Mouse (Mus musculus) neutrophil, adult 59 days (primary cell): ENCODE data around the gene Crygs. TPM values are rescaled to one million over a fixed set of nuclear protein-coding genes. Genes with fewer than 3 reads are reported as not detected.

Source experiments
- total RNA-seq, 2 experiments: library from RNA; stranded (reverse); gene quantifications; 1 replicate in 1 of 2; 2 replicates in 1 of 2; pipeline ENCODE4 v1.2.4; 2023

Gene Crygs
- total RNA-seq = not detected

DNA sequence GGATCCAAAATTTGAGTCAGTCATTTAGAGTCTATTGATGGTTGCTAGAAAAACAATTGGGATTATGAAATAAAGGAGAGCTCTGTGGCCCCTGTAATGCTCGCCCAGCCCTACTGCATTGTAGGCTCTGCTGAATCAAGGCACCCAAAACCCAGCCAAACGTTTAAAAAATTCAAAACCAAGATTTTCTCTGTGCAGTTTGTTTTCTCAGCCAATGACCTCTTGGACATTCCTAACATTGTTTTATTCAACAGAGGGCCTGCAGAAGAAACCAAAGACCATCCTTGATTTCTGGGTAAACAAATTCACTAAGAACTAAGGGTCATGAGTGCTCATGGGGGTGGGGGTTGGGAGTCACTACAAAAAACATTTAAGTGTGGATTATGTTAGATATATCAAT is at the start of gene Crygs:
Crygs (minus strand) TSS at position 101 of the 400 bp plus-strand sequence.

DNA sequence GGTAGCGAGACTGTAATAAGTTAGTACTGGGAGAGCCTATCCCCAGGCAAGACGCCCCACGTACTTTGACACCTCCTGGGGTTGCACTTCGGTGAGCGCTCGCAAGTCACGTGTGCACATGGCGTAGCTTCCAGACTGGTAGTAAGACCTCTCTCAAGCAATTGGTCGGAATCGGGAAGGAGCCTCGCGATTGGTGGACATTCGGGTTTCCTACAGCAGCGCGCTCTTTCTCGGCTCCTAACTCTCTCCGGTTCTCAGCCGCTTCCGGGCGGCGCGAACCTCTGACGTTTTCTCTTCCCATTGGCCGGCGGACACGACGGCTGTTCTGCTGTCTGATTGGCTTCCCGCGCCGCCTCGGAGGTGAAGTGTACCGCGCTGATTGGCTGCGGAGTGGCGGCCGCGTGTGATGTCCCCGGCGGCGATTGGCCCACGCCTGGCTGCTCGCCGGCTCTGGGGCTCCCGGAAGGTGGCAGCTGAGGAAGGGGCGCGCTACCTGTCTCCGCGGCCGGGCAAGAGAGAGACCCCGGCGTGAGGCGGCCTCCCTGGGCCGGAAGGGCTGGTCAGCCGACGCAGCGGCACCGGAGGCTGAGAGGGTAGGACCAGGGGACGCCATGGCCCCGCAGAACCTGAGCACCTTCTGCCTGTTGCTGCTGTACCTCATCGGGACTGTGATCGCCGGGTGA is 46.2 kb upstream of the Crygs start, which contains the start of the genes Tbccd1 and Dnajb11:
Tbccd1 (minus strand) TSS at position 239 of the 683 bp plus-strand sequence.
Dnajb11 (plus strand) TSS at position 415 of the 683 bp plus-strand sequence.

Other genes with a start within 250 kb of the Crygs start
- 10 to 100 TPM; 54.1 to 58.2 TPM for gene Dgkg, start 154.4 kb downstream of the Crygs start, total RNA-seq
- 10 to 100 TPM in 1 of 2 experiments, 1 to 10 TPM in 1; 9.2 to 13.3 TPM for gene Tbccd1, start 46.1 kb upstream of the Crygs start, total RNA-seq
- gene Dnajb11, start 46.3 kb upstream of the Crygs start, total RNA-seq = 10 to 100 TPM; 46.5 to 49.4 TPM
- gene Ahsg, start 79.7 kb upstream of the Crygs start, total RNA-seq = not detected
- under 1 TPM in 1 of 2 experiments, not detected in 1; 0.62 TPM for gene Fetub, start 106.8 kb upstream of the Crygs start, total RNA-seq
- gene Hrg, start 139.5 kb upstream of the Crygs start, total RNA-seq = not detected
- gene Kng2, start 217.9 kb upstream of the Crygs start, total RNA-seq = not detected
- gene Kng1, start 246.3 kb upstream of the Crygs start, total RNA-seq = not detected